Mouse (Mus musculus) embryonic fibroblast, embryonic 13.5 days (primary cell): ENCODE results near the gene Sox18.

Experiments
- CTCF ChIP-seq: IDR thresholded peaks from 2 replicates; pipeline ENCODE4 v1.5.1; 2011; ENCODE audit warnings: mild to moderate bottlenecking, control low read depth, low read length, moderate library complexity, borderline replicate concordance; ENCODE audit not compliant: insufficient read depth
- POLR2A ChIP-seq: IDR thresholded peaks from 2 replicates; pipeline ENCODE4 v1.6.1; 2011; ENCODE audit warnings: low read depth, mild to moderate bottlenecking, control low read depth, low read length, moderate library complexity

DNA sequence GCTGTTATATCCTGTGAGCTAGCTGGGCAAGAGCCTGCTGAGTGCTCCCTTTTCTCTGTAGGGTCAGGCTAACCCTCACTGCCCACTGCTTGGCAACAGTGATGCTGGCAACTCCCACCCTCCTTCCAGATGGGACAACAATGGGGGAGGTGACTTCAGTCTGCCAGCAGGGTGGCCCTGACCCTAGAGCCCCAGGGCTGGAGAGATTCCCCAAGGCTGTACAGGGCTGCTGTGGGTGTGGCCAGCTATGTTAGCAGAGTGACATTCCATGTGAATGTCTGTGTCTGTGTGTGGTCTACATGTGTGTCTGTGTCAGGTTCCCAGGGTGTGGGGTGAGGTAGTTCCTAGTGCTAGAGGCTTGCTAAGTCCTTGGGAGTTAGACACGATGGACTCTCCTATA is 2.1 kb upstream of the Sox18 start:
- no peak for TF ChIP-seq CTCF
- no peak for TF ChIP-seq POLR2A
